In genomic region chr4:91503273-91503672, GRCm38 (mm10) we compare ENCODE assay signal across 16 mouse cellular contexts.
"Had no signal": no experiment of that assay in that cellular context is flagged by ENCODE, and none has a peak within 500 bp of the region (broad histone marks: within the 10 kb centered on the region; RNA-seq: fewer than 3 reads in every experiment).

No protein-coding gene starts in this region.

- H3K4me1 ChIP-seq: neural tube, embryonic 12.5 days; neural tube, embryonic 13.5 days; neural tube, embryonic 15.5 days; stomach, embryonic 15.5 days had no signal

- H3K4me3 ChIP-seq: neural tube, embryonic 12.5 days; neural tube, embryonic 13.5 days; neural tube, embryonic 15.5 days; stomach, embryonic 15.5 days had no signal

- H3K9me3 ChIP-seq: neural tube, embryonic 12.5 days; neural tube, embryonic 13.5 days; neural tube, embryonic 15.5 days; stomach, embryonic 15.5 days had no signal

- H3K27me3 ChIP-seq: neural tube, embryonic 12.5 days; neural tube, embryonic 13.5 days; neural tube, embryonic 15.5 days; stomach, embryonic 15.5 days had no signal

- H3K36me3 ChIP-seq: neural tube, embryonic 12.5 days; neural tube, embryonic 13.5 days; neural tube, embryonic 15.5 days; stomach, embryonic 15.5 days had no signal

- H3K9ac ChIP-seq: neural tube, embryonic 12.5 days; neural tube, embryonic 13.5 days; neural tube, embryonic 15.5 days; stomach, embryonic 15.5 days had no signal

- DNase-seq: right cerebral cortex, adult 18-20 months; right cerebral cortex, postnatal 14 days; right cerebral cortex, postnatal 25 days; right cerebral cortex, postnatal 4 days; spleen, adult 18-20 months; thymus, adult 18-20 months; thymus, adult 2 months; thymus, postnatal 14 days; thymus, postnatal 25 days; thymus, postnatal 36 days; thymus, postnatal 4 days had no signal

- H3K27ac ChIP-seq: neural tube, embryonic 12.5 days; neural tube, embryonic 13.5 days; neural tube, embryonic 15.5 days; stomach, embryonic 15.5 days; stomach, postnatal 0 days had no signal
